Mouse (Mus musculus) kidney, embryonic 16.5 days (tissue): ENCODE measurements around the gene Timp1. TPM values are rescaled to one million over a fixed set of nuclear protein-coding genes. Genes with fewer than 3 reads are reported as not detected.
A peak's percentile ranks its signal among the peaks of the same experiment; 100 is the strongest.

Source experiments
- ATAC-seq: fragments of 200-750 bp; cut with Nextera tagmentation; 2 replicates; pipeline ENCODE4 v1.8.0; 2017; ENCODE audit warnings: moderate TSS enrichment; ENCODE audit not compliant: low FRiP score, low TSS enrichment
- H3K27ac ChIP-seq: fragments of 300-500 bp; sonication (generic); 2 replicates; pipeline ENCODE4 v1.5.1; 2014; ENCODE audit warnings: low read length
- H3K27me3 ChIP-seq: fragments of 300-500 bp; sonication (generic); 2 replicates; pipeline ENCODE4 v1.6.1; 2014; ENCODE audit warnings: low read length, control low read depth, mixed read lengths; ENCODE audit not compliant: insufficient read depth
- H3K36me3 ChIP-seq: fragments of 300-500 bp; sonication (generic); 2 replicates; pipeline ENCODE4 v1.6.1; 2014; ENCODE audit warnings: low read length, control low read depth, mixed read lengths; ENCODE audit not compliant: insufficient read depth
- H3K4me1 ChIP-seq: fragments of 300-500 bp; sonication (generic); 2 replicates; pipeline ENCODE4 v1.6.1; 2014; ENCODE audit warnings: low read length, control low read depth, mixed read lengths; ENCODE audit not compliant: insufficient read depth
- H3K4me2 ChIP-seq: fragments of 300-500 bp; sonication (generic); replicated peaks from 2 replicates; pipeline ENCODE4 v1.6.1; 2014; ENCODE audit warnings: low read depth, low read length
- H3K4me3 ChIP-seq: fragments of 300-500 bp; sonication (generic); 2 replicates; pipeline ENCODE4 v1.5.1; 2014; ENCODE audit warnings: mild to moderate bottlenecking, low read length
- H3K9ac ChIP-seq: fragments of 300-500 bp; sonication (generic); replicated peaks from 2 replicates; pipeline ENCODE4 v1.6.1; 2014; ENCODE audit warnings: low read length
- H3K9me3 ChIP-seq: fragments of 300-500 bp; sonication (generic); 2 replicates; pipeline ENCODE4 v1.6.1; 2016; ENCODE audit warnings: low read length, control low read depth
- WGBS: fragments of 180-500 bp; shearing (Covaris S2); extraction: QIAGEN DNeasy Blood & Tissue Kit; methylation state at CpG from one replicate; pipeline ENCODE4 v1.1.7; 2014; 5-methylcytosine and 5-hydroxymethylcytosine counted together
- polyA plus RNA-seq: library from polyadenylated mRNA; unstranded; fragments of >200 nt; fragmentation: Nextera tagmentation; extraction: Ambion mirVana; gene quantifications from 2 replicates; pipeline ENCODE4 v1.2.1, GENCODE M21; 2015

Gene Timp1
- polyA plus RNA-seq, 1 experiment from 2014 or later, result 19.3 TPM

- Histone ChIP-seq H3K27me3 (no peaks in the 10 kb centered on the region), H3K9me3 (no peaks in the 10 kb centered on the region), H3K4me3 (no peak overlapping the region), H3K4me1 (0 out of 2 replicates have a peak, but pooled peaks cover 3% of the 10 kb centered on the region), H3K9ac (no peak overlapping the region), H3K27ac (no peak overlapping the region), H3K4me2 (no peak overlapping the region), H3K36me3 (peaks cover 4% of the 10 kb centered on the region; the same call in 1 of the 2 replicates)
- no peak for ATAC-seq
- WGBS, result 89% methylated on average over 9 of the region's 9 CpGs
Measured at GRCm38 (mm10) chrX:20863161-20864101, 6.5 kb upstream of the Timp1 start.

- H3K36me3 ChIP-seq, result no peaks in the 10 kb centered on the region
- H3K27ac ChIP-seq, result no peak overlapping the region
- H3K9me3 ChIP-seq, result no peaks in the 10 kb centered on the region
- H3K27me3 ChIP-seq, result no peaks in the 10 kb centered on the region
- no peak for ATAC-seq
- WGBS, result 57% methylated on average over 4 of the region's 4 CpGs
- H3K4me3 ChIP-seq, result no peak overlapping the region
- H3K4me2 ChIP-seq, result no peak overlapping the region
- no peaks in the 10 kb centered on the region for H3K4me1 ChIP-seq
- H3K9ac ChIP-seq, result no peak overlapping the region
Measured at GRCm38 (mm10) chrX:20868091-20868490, 1.9 kb upstream of the Timp1 start.

GRCm38 (mm10) chrX:20869203-20869602 is 763 bp upstream of the Timp1 start:
- H3K36me3 ChIP-seq, result no peaks in the 10 kb centered on the region
- WGBS, result 71% methylated on average over 1 of the region's 1 CpGs
- no peaks in the 10 kb centered on the region for H3K4me1 ChIP-seq
- no peak overlapping the region for H3K27ac ChIP-seq
- no peak overlapping the region for H3K4me2 ChIP-seq
- no peaks in the 10 kb centered on the region for H3K27me3 ChIP-seq
- no peak overlapping the region for H3K4me3 ChIP-seq
- no peaks in the 10 kb centered on the region for H3K9me3 ChIP-seq
- ATAC-seq, result no peak
- no peak overlapping the region for H3K9ac ChIP-seq

- Histone ChIP-seq H3K9me3 (no peaks in the 10 kb centered on the region), H3K27ac (no peak overlapping the region), H3K4me1 (no peaks in the 10 kb centered on the region), H3K36me3 (no peaks in the 10 kb centered on the region), H3K4me2 (no peak overlapping the region), H3K9ac (no peak overlapping the region), H3K27me3 (no peaks in the 10 kb centered on the region), H3K4me3 (no peak overlapping the region)
- WGBS, result 41% methylated on average over 11 of the region's 11 CpGs
- peak; percentile 18; the same call in 1 of the 2 replicates for ATAC-seq
Measured at GRCm38 (mm10) chrX:20872928-20873500, 3.0 kb downstream of the Timp1 start.

GRCm38 (mm10) chrX:20875241-20875640 is 5.3 kb downstream of the Timp1 start:
- Histone ChIP-seq H3K4me3 (no peak overlapping the region), H3K4me2 (no peak overlapping the region), H3K9ac (no peak overlapping the region), H3K9me3 (no peaks in the 10 kb centered on the region), H3K27ac (no peak overlapping the region), H3K4me1 (no peaks in the 10 kb centered on the region), H3K27me3 (no peaks in the 10 kb centered on the region), H3K36me3 (no peaks in the 10 kb centered on the region)
- no peak for ATAC-seq
- WGBS, result 64% methylated on average over 3 of the region's 3 CpGs

GRCm38 (mm10) chrX:20910074-20910473 is 40.1 kb downstream of the Timp1 start:
- Histone ChIP-seq H3K9me3 (no peaks in the 10 kb centered on the region), H3K4me2 (no peak overlapping the region), H3K9ac (no peak overlapping the region), H3K4me3 (no peak overlapping the region), H3K27ac (no peak overlapping the region), H3K36me3 (no peaks in the 10 kb centered on the region), H3K27me3 (no peaks in the 10 kb centered on the region), H3K4me1 (no peaks in the 10 kb centered on the region)
- ATAC-seq, result no peak
- 26% methylated on average over 3 of the region's 3 CpGs for WGBS

GRCm38 (mm10) chrX:20913726-20914125 is 43.8 kb downstream of the Timp1 start:
- no peak overlapping the region for H3K4me2 ChIP-seq
- H3K27me3 ChIP-seq, result no peaks in the 10 kb centered on the region
- 84% methylated on average over 6 of the region's 6 CpGs for WGBS

GRCm38 (mm10) chrX:20915075-20915474 is 45.1 kb downstream of the Timp1 start:
- no peaks in the 10 kb centered on the region for H3K4me1 ChIP-seq
- ATAC-seq, result no peak
- H3K27me3 ChIP-seq, result peaks cover 5% of the 10 kb centered on the region; the same call in 1 of the 2 replicates
- H3K9me3 ChIP-seq, result no peaks in the 10 kb centered on the region
- H3K4me3 ChIP-seq, result no peak overlapping the region
- no peak overlapping the region for H3K4me2 ChIP-seq
- no peak overlapping the region for H3K27ac ChIP-seq
- H3K9ac ChIP-seq, result no peak overlapping the region
- H3K36me3 ChIP-seq, result no peaks in the 10 kb centered on the region

More at GRCm38 (mm10) chrX:20913726-20914125, 43.8 kb downstream of the Timp1 start:
- no peak for ATAC-seq
- H3K4me3 ChIP-seq, result no peak overlapping the region
- H3K27ac ChIP-seq, result no peak overlapping the region
- H3K9me3 ChIP-seq, result no peaks in the 10 kb centered on the region
- no peak overlapping the region for H3K9ac ChIP-seq
- no peaks in the 10 kb centered on the region for H3K4me1 ChIP-seq
- no peaks in the 10 kb centered on the region for H3K36me3 ChIP-seq

GRCm38 (mm10) chrX:20920249-20920843 is 50.4 kb downstream of the Timp1 start:
- WGBS, result 13% methylated on average over 34 of the region's 49 CpGs
- Histone ChIP-seq H3K4me2 (peak overlapping the region; percentile 61), H3K4me3 (peak overlapping the region; percentile 45), H3K36me3 (no peaks in the 10 kb centered on the region), H3K4me1 (0 out of 2 replicates have a peak, but pooled peaks cover 2% of the 10 kb centered on the region), H3K9ac (no peak overlapping the region), H3K27ac (no peak overlapping the region), H3K27me3 (peaks cover 5% of the 10 kb centered on the region; the same call in 1 of the 2 replicates), H3K9me3 (no peaks in the 10 kb centered on the region)
- peak; percentile 58 for ATAC-seq
